Mouse (Mus musculus) lung, postnatal 14 days (tissue): ENCODE data around the gene Rffl.
A peak's percentile ranks its signal among the peaks of the same experiment; 100 is the strongest.

Experiments used
- DNase-seq: peaks from one replicate; pipeline ENCODE4 v3.0.0; 2021

Gene Rffl

GRCm38 (mm10) chr11:82870173-82871030 is 608 bp downstream of the Rffl start:
- peak; percentile 63 for DNase-seq

GRCm38 (mm10) chr11:82869506-82870172 is 1.4 kb downstream of the Rffl start:
- no peak for DNase-seq

GRCm38 (mm10) chr11:82867956-82868355 is 3.1 kb downstream of the Rffl start:
- DNase-seq: no peak

DNA sequence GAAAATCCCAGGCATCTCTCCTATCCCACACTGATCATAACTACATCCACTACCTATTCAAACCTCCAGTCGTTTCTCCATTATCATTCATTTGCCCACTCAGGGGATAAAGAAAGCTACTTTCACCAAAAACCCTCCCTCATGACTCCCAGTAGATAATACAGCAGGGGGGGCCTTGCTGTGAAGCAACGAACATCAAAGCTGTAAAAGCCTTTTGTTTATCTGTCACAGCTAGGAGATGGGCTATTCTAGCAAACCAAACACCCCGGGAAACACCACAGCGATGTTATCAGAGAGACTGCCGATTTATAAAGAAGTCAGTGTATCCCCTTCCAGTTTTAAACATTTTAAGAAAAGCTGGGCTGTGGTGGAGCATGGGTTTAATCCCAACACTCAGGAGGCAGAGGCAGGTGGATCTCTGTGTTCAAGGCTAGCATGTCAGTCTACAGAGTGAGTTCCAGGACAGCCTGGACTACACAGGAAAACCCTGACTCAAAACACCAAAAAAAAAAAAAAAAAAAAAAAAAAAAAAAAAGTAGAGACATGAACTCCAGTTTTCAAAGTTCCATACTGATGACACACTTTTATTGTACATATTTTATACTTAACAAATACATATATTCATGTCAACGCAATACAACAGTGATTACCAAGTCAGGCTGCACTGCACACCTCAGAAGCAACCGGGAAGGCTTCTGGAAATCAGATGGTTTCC is 4.0 kb downstream of the Rffl start:
- no peak for DNase-seq

DNA sequence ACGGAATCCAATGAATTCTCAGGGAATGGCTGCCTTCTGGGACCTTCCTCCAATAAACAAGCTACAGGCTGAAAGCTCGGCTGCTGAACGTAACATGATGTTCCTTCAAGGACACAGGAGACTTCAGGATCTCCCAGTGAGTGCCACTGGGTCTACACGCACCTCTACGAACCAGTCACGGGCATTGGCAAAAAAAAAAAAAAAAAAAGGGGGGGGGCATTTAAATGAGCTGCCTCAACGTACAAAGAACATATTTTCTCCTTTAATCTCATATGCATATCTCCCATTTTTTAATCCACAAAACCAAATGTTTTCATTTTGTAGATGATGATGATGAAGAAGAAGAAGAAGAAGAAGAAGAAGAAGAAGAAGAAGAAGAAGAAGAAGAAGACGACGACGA is 5.1 kb downstream of the Rffl start:
- no peak for DNase-seq

DNA sequence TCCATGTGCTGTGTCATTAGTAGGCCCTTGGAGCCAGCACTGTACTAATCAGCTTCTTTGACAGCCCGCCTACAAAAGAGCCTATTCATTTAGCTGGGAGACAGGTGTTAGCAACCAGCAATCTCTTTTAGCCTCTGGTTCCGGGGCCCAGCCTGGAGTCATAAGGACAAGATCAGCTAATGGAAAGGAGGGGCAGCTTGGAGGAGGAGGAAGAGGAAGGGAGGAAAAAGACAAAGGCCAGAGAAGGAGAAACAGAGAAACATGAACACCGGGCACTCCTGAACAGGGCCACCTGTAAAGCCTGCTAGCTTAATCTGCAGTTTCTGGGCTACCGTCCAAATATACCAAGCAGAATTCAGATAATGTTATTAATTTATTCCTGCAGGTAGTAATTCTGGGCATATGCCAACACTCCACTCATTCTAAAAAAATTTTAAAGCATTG is 7.5 kb downstream of the Rffl start:
- no peak for DNase-seq

DNA sequence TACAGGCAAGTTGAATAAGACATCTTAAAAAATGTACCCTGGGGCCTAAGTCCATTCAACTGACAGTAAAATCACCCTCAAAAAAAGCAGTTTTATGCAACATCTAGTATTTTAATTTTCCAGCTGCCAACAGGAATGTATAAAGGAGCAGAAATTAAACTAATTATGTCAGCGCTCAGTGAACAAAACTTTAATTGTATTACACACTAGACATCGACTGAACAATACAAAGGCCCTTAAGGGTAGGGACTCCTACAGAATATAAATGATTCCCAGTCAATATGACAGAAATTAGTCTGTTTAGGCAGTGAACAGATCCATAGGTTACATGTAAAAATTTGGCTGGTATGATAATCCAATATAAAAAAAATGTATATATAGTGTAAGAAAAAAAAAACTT is 8.0 kb downstream of the Rffl start:
- DNase-seq: no peak

GRCm38 (mm10) chr11:82862638-82863037 is 8.4 kb downstream of the Rffl start:
- no peak for DNase-seq

GRCm38 (mm10) chr11:82861558-82861957 is 9.5 kb downstream of the Rffl start:
- DNase-seq: no peak

DNA sequence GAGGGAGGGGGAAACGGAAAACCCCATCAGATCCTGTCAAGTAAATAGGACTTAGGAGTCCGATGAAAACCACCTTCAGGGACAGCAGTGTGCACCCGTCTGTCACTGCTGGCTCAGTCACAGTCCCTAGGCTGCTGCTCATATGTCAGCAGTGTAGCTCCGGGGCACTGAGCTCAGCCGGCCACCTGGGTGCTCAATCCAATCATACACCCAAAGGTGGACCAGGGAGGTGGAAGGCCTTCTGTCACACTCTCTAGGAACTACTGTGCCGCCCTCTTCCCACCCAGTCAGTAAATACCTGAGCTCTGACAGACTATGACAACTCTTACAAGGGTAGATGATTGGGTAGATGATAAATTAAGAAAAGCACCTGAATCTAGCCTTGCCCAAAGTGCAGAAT is 10.3 kb downstream of the Rffl start:
- DNase-seq: no peak

DNA sequence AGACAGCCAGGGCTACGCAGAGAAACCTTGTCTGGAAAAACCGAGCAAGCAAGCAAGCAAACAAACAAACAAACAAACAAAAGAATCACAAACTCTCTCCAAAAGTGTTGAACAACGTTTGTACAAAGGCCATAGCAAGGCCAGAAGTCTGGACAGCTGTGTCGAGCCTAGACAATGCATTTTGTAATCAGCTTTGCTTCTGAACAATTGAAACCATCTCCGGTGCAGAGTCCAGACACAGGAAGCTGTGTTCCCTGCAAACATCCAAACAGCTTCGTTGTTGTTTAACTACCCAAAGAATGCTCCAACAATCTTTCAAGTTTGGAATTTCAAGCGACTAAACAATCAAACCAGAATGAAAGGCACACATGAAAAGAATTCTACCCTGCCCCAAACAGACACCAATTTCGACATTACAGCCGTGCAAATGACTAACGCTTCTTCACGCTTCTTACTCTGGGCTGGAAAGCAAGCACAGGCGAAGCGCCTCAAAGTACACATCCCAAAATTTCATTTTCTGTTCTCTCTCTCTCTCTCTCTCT is 13.6 kb downstream of the Rffl start:
- DNase-seq: no peak

DNA sequence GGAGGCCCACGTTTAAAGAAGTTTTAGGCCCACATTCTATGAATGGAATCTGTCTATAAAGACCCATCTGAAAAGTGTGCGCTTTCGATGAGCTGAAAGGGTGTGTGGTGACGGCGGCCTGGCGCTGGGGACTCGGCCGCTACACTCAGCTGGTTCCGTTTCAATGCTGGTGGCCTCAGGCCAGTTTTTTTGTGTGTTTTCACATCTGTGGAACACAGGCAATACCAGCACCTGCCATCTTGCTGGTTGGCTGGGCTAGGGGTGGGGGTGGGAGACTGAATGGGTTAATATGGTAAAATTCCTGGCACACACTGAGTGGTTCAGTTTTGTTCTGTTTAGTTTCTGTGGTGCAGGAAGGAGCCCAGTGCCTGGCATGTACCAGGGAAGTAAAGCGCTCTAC is 15.0 kb downstream of the Rffl start:
- no peak for DNase-seq

DNA sequence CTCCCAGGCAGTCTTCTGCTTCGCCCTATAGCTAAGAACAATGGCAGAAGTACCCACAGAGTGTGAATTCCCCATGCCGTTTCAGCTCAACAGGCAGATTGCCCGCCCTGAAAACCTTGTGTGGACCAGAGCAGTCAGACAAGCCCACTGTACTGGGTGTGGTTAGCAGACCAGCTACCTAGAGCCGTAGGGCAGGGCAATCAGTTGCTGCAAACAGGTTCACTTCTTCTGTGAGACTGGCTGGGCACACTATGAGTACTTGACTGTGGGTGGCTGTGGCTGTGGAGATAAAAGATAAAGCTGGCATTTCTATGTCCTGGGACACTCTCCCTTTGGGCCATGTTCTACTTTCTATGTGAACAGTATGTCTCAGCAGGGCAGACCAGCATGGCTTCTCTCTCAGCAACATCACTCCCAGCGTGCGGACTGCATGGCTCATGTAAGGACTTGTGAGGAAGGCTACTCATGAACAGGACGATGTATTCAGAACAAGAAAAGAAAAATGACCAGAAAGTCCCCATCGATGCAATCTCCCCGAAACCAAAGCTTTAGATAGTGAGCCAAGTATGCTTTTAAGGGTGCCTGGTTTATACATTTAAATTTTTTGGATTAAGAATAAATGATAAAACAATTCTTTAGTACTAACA is 15.6 kb downstream of the Rffl start:
- no peak for DNase-seq

DNA sequence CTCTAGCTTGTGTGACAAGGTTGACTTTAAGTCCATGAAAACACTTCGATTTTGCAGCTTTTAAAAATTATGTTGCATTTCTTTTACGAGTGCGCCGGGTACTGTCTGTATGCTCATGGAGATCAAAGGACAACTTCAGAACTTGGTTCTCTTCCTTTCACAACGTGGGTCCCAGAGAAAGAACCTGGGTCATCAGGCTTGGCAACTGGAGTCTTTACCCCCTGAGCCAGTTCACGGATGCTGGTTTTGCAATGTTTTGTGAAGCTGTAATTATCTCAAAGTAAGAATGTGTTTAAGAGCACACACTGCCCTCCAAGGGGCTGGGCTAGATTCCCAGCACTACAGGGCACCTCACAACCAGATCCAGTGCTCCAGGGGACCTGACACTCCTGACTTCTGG is 16.9 kb downstream of the Rffl start:
- no peak for DNase-seq

DNA sequence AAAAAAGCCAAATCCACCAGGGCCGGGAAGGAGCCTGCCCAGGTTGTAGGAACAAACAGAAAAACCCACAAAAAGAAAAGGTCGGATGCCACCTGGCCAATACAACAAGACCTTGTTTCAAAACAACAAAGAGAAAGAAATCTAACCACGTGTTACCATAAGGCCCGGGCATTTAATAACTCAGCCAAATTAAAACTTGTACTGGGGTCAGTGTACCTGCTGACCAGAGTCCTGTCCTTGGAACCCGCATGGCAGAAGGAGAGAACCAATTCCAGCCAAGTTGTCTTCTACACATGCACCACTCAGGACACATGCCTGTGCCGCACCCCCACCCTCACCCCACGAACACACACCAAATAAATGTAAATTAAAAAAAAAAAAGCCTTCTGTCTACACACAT is 18.1 kb downstream of the Rffl start:
- DNase-seq: no peak

DNA sequence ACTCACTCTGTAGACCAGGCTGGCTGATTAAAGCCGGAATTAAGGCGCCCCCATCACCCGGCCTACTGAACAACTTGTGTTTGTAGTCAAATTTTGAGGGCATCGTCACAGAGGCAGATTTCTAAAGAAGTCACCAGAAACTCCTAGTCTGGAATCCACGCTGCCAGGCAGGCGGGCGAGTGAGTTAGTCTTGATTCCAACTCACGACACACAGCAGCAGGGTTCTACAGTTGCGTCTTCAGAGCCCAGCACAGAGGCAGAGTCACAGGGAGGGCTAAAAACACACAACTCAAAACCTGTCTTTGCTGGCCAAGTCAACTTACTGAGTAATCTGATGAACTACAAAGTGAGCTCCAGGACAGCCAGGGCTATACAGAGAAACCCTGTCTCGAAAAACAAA is 18.5 kb downstream of the Rffl start:
- DNase-seq: no peak

GRCm38 (mm10) chr11:82852115-82852514 is 18.9 kb downstream of the Rffl start:
- no peak for DNase-seq

DNA sequence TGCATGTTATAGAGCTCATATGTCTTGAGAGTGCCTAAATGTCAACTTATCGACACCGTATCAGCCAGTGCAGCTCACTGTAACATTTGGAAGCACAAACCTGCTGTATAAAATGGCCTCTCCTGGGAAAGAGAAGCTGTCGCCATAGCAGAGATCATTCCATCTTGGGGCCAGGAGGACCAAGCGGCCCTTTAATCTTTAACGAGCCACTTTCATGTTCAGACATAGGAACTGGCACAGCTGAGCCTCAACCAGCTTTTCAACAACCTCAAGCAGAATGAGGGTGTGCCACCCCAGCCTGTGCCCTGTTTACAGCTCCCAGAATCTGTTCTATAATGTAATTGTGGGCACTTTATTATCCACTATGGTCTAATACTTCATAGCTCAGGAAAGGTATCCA is 20.8 kb downstream of the Rffl start:
- DNase-seq: no peak

GRCm38 (mm10) chr11:82847571-82848000 is 23.4 kb downstream of the Rffl start:
- no peak for DNase-seq

- DNase-seq: no peak
These were observed 24.1 kb downstream of the Rffl start for GRCm38 (mm10) chr11:82846938-82847337.

- DNase-seq: no peak
These were observed 25.0 kb downstream of the Rffl start for GRCm38 (mm10) chr11:82846079-82846436.

GRCm38 (mm10) chr11:82845415-82846078 is 25.5 kb downstream of the Rffl start:
- DNase-seq: peak; percentile 67
